Mouse (Mus musculus) embryo, embryonic 10.5 days (tissue): ENCODE data around the gene Rad51b.

ENCODE experiments used
- DNase-seq: peaks from one replicate; pipeline ENCODE4 v3.0.0-alpha.2; 2015; ENCODE audit warnings: low spot score

Gene Rad51b

GRCm38 (mm10) chr12:79766116-79766515 is 469.0 kb downstream of the Rad51b start:
- DNase-seq, result no peak

GRCm38 (mm10) chr12:79768741-79769322 is 471.8 kb downstream of the Rad51b start:
- DNase-seq, result no peak

GRCm38 (mm10) chr12:79769763-79770162 is 472.7 kb downstream of the Rad51b start:
- DNase-seq, result no peak

- DNase-seq, result no peak
Measured at GRCm38 (mm10) chr12:79771194-79771593, 474.1 kb downstream of the Rad51b start.

GRCm38 (mm10) chr12:79771741-79772140 is 474.7 kb downstream of the Rad51b start:
- DNase-seq, result no peak

GRCm38 (mm10) chr12:79773246-79773645 is 476.2 kb downstream of the Rad51b start:
- no peak for DNase-seq

- DNase-seq, result no peak
Measured at GRCm38 (mm10) chr12:79774571-79774970, 477.5 kb downstream of the Rad51b start.

- no peak for DNase-seq
Measured at GRCm38 (mm10) chr12:79776828-79777227, 479.7 kb downstream of the Rad51b start.

GRCm38 (mm10) chr12:79780745-79781144 is 483.7 kb downstream of the Rad51b start:
- DNase-seq, result no peak

GRCm38 (mm10) chr12:79781788-79782187 is 484.7 kb downstream of the Rad51b start:
- no peak for DNase-seq

- no peak for DNase-seq
Measured at GRCm38 (mm10) chr12:79782444-79783117, 485.5 kb downstream of the Rad51b start.

- DNase-seq, result no peak
Measured at GRCm38 (mm10) chr12:79784159-79784558, 487.1 kb downstream of the Rad51b start.

- DNase-seq, result no peak
Measured at GRCm38 (mm10) chr12:79785691-79786090, 488.6 kb downstream of the Rad51b start.

- no peak for DNase-seq
Measured at GRCm38 (mm10) chr12:79787538-79787937, 490.5 kb downstream of the Rad51b start.

- no peak for DNase-seq
Measured at GRCm38 (mm10) chr12:79788340-79788739, 491.3 kb downstream of the Rad51b start.

- no peak for DNase-seq
Measured at GRCm38 (mm10) chr12:79789481-79789880, 492.4 kb downstream of the Rad51b start.

GRCm38 (mm10) chr12:79793382-79793781 is 496.3 kb downstream of the Rad51b start:
- DNase-seq, result no peak

GRCm38 (mm10) chr12:79794802-79795201 is 497.7 kb downstream of the Rad51b start:
- no peak for DNase-seq

- DNase-seq, result no peak
Measured at GRCm38 (mm10) chr12:79796260-79796659, 499.2 kb downstream of the Rad51b start.

GRCm38 (mm10) chr12:79796823-79797821 is 500.0 kb downstream of the Rad51b start:
- DNase-seq, result no peak

GRCm38 (mm10) chr12:79798488-79798887 is 501.4 kb downstream of the Rad51b start:
- DNase-seq, result no peak

GRCm38 (mm10) chr12:79799370-79799769 is 502.3 kb downstream of the Rad51b start:
- DNase-seq, result no peak

GRCm38 (mm10) chr12:79803670-79804069 is 506.6 kb downstream of the Rad51b start:
- DNase-seq, result no peak
